Mouse (Mus musculus): ENCODE data around the gene Cfap57.

DNA sequence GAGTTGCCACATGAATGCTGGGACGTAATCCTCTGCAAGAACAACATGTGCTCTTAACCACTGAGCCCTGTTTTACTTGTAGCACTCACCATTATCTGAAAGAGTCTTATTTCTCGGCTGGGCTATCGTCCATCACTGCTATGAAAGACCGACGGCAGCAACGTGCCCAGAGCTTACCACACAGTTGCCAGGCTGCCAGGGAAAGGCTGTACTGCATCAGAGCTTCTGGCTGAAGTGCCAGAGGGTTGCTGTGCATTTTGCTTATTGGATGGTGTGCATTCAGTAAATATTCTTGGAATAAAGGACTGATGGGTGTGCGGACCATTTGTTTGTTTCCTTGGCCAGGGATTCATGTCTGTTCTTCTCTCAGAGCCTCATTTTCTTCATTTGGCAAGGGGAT, 96.6 kb downstream of the Cfap57 start:
- TF ChIP-seq CTCF (IDR thresholded peaks at IDR 0.05; ENCODE audit: borderline replicate concordance, extremely low read depth, insufficient read depth, insufficient read length): no peak
- TF ChIP-seq POLR2A (IDR thresholded peaks at IDR 0.05; ENCODE audit: borderline replicate concordance, extremely low read depth, insufficient read depth, insufficient read length, poor library complexity, severe bottlenecking): no peak

Measured in brain, embryonic 14.5 days (tissue).